Mouse (Mus musculus): ENCODE results near the gene Ctrb1.

DNA sequence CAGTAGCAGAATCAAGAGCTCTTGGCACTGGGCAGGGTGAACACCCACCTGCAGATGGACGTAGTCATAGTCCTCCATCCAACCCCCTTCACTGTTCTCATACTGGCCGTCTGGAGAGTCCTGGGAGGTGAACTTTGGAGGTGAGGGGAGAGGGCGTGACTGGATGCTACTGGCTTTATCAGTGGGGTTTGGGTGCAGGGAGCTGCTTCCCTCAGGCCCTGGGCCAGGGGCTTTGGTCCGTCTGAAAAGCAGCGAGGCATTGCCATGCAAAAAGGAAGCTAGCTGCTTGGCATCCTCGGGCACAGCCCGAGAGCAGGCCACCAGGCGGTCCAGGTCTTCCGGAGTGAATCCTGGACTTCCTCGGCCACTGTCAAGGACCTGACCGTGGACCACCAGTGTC lies 22.5 kb upstream of the Ctrb1 start:
- TF ChIP-seq CTCF (conservative IDR thresholded peaks at IDR 0.05; ENCODE audit: insufficient read depth, insufficient read length, low read depth, low read length), result no peak
- TF ChIP-seq POLR2A (IDR thresholded peaks at IDR 0.05; ENCODE audit: low read depth, low read length), result no peak

Data from kidney, adult 2 months (tissue).